Mouse (Mus musculus) myocyte (in vitro differentiated cells): ENCODE data around the gene Slc1a3.

Experiments
- E2F4 ChIP-seq: IDR thresholded peaks from one replicate; pipeline ENCODE4 v1.6.1; 2011; ENCODE audit warnings: mild to moderate bottlenecking, control low read depth, moderate library complexity; ENCODE audit not compliant: insufficient read depth
- MAX ChIP-seq: IDR thresholded peaks from one replicate; pipeline ENCODE4 v1.6.1; 2011; ENCODE audit warnings: low read depth, mild to moderate bottlenecking, control low read depth
- MYOD1 ChIP-seq, 3 experiments: IDR thresholded peaks; one replicate each; pipeline ENCODE4 v1.6.1; 2011; ENCODE audit warnings: control low read depth in 2 of 3, low read depth in 2 of 3, mild to moderate bottlenecking in 2 of 3, moderate library complexity in 1 of 3; ENCODE audit not compliant: insufficient read length in 2 of 3, control insufficient read depth in 1 of 3
- POLR2A ChIP-seq: IDR thresholded peaks from one replicate; pipeline ENCODE4 v1.6.1; 2011; ENCODE audit warnings: low read depth, mild to moderate bottlenecking, control low read depth, moderate library complexity; ENCODE audit not compliant: insufficient read length
- POLR2AphosphoS2 ChIP-seq: IDR thresholded peaks from one replicate; pipeline ENCODE4 v1.6.1; 2011; ENCODE audit warnings: low read depth, control low read depth; ENCODE audit not compliant: insufficient read length
- REST ChIP-seq: IDR thresholded peaks from one replicate; pipeline ENCODE4 v1.6.1; 2011; ENCODE audit warnings: mild to moderate bottlenecking, control low read depth, moderate library complexity; ENCODE audit not compliant: insufficient read depth, insufficient read length
- TCF12 ChIP-seq: IDR thresholded peaks from one replicate; pipeline ENCODE4 v1.6.1; 2011; ENCODE audit warnings: mild to moderate bottlenecking, control low read depth; ENCODE audit not compliant: poor library complexity, insufficient read depth, severe bottlenecking
- TCF3 ChIP-seq: IDR thresholded peaks from one replicate; pipeline ENCODE4 v1.6.1; 2011; ENCODE audit warnings: low read depth, control low read depth; ENCODE audit not compliant: insufficient read length
- USF1 ChIP-seq: IDR thresholded peaks from one replicate; pipeline ENCODE4 v1.6.1; 2011; ENCODE audit warnings: low read depth, mild to moderate bottlenecking, control low read depth, moderate library complexity

GRCm38 (mm10) chr15:8717021-8717571, 6.5 kb upstream of the Slc1a3 start:
- TF ChIP-seq POLR2A = no peak
- TF ChIP-seq MAX = no peak
- no peak for TF ChIP-seq MYOD1 (IDR thresholded peaks at IDR 0.05; ENCODE audit: control insufficient read depth in 1 of 3, insufficient read length in 2 of 3, low read depth in 2 of 3)
- no peak for TF ChIP-seq USF1
- no peak for TF ChIP-seq TCF3
- no peak for TF ChIP-seq REST
- TF ChIP-seq E2F4 = no peak
- no peak for TF ChIP-seq TCF12
- TF ChIP-seq POLR2AphosphoS2 = no peak
